Mouse (Mus musculus): Measurements from ENCODE around the gene Cop1.

- TF ChIP-seq CTCF (IDR thresholded peaks at IDR 0.05; ENCODE audit: low read depth, low read length) (no peak), POLR2A (IDR thresholded peaks at IDR 0.05; ENCODE audit: borderline replicate concordance, low read depth, low read length) (no peak)
Observed at GRCm38 (mm10) chr1:159322586-159322985, 90.5 kb downstream of the Cop1 start.

Data from bone marrow macrophage, adult 2 months (primary cell).